Comparison of ENCODE assay signal across 8 mouse cellular contexts in genomic region chr8:123891883-123892585, GRCm38 (mm10). TPM values are rescaled to one million over a fixed set of nuclear protein-coding genes. Genes with fewer than 3 reads are reported as not detected.
DNase-seq lines count a peak whose midpoint lies in the region; ATAC-seq lines count a peak whose summit lies in the region.

No protein-coding gene starts in this region.

- ATAC-seq in granulocyte monocyte progenitor cell, adult 5-6 weeks (replicated peaks; ENCODE audit: poor library complexity, severe bottlenecking): 0 out of 2 replicates have a peak, but pooled peaks have one; percentile 26

- intact Hi-C loops in left cerebral cortex, postnatal 25 days (cut with DNase I): no loop called here

- DNase-seq in layer of hippocampus, adult 11-12 months (ENCODE audit: low spot score): peak; percentile 80
- DNase-seq in layer of hippocampus, adult 9-10 months (ENCODE audit: low spot score): no peak
- peak; percentile 39 for DNase-seq in embryo, embryonic 11 days
- DNase-seq in left cerebral cortex, postnatal 25 days (ENCODE audit: low spot score in 2 of 2): peak; percentile 86 to 94
- DNase-seq in right cerebral cortex, adult 2 months (ENCODE audit: low spot score in 2 of 2): peak; percentile 88 to 91
- no peak for DNase-seq in urinary bladder, postnatal 4 days (ENCODE audit: low spot score in 2 of 2)
- no peak for DNase-seq in kidney, adult 8-10 months

RNA-seq across cellular contexts. Expression of gene Acta1, which starts 2.5 kb away (rescaled TPM):
- total RNA-seq in granulocyte monocyte progenitor cell, adult 5-6 weeks (2014; fragmentation: Nextera tagmentation): not detected in 2 replicates
- total RNA-seq in granulocyte monocyte progenitor cell, adult 5-6 weeks (2017): not detected in 2 replicates
- 10 to 100 TPM; 12.1 to 13.9 TPM for total RNA-seq in left cerebral cortex, postnatal 25 days (2021)

RNA-seq across cellular contexts. Expression of gene Ccsap, which starts 32.0 kb away (rescaled TPM):
- total RNA-seq in granulocyte monocyte progenitor cell, adult 5-6 weeks (2014; fragmentation: Nextera tagmentation): 4.4 and 4.8 TPM in 2 replicates
- 5.1 and 5.3 TPM in 2 replicates for total RNA-seq in granulocyte monocyte progenitor cell, adult 5-6 weeks (2017)
- total RNA-seq in left cerebral cortex, postnatal 25 days (2021): 10 to 100 TPM; 67.4 to 72.8 TPM

RNA-seq across cellular contexts. Expression of gene Nup133, which starts 57.0 kb away (rescaled TPM):
- total RNA-seq in granulocyte monocyte progenitor cell, adult 5-6 weeks (2014; fragmentation: Nextera tagmentation): 25.5 and 33.3 TPM in 2 replicates
- total RNA-seq in granulocyte monocyte progenitor cell, adult 5-6 weeks (2017): 26.7 and 26.8 TPM in 2 replicates
- total RNA-seq in left cerebral cortex, postnatal 25 days (2021): 10 to 100 TPM; 20.8 to 24.1 TPM

Comparison
In these comparisons a context has a peak if more than half of its experiments do, and no peak if none do; other contexts are left out.
1. DNase-seq: peak in layer of hippocampus, adult 11-12 months (single experiment), embryo, embryonic 11 days (single experiment), left cerebral cortex, postnatal 25 days (2 of 2) and right cerebral cortex, adult 2 months (2 of 2); none in layer of hippocampus, adult 9-10 months (single experiment), urinary bladder, postnatal 4 days (0 of 2) and kidney, adult 8-10 months (0 of 2).
2. RNA of gene Acta1, which starts 2.5 kb away (total RNA-seq): 12.1 to 13.9 TPM in left cerebral cortex, postnatal 25 days; not detected in granulocyte monocyte progenitor cell, adult 5-6 weeks; every median in the first group is over 10 times any median in the second.
3. RNA of gene Ccsap, which starts 32.0 kb away (total RNA-seq): 67.4 to 72.8 TPM in left cerebral cortex, postnatal 25 days; 4.4 to 5.3 TPM in granulocyte monocyte progenitor cell, adult 5-6 weeks; every median in the first group is over 10 times any median in the second.